Mouse (Mus musculus): ENCODE measurements around the gene Emsy.
A peak's percentile ranks its signal among the peaks of the same experiment; 100 is the strongest.

Emsy gene

DNA sequence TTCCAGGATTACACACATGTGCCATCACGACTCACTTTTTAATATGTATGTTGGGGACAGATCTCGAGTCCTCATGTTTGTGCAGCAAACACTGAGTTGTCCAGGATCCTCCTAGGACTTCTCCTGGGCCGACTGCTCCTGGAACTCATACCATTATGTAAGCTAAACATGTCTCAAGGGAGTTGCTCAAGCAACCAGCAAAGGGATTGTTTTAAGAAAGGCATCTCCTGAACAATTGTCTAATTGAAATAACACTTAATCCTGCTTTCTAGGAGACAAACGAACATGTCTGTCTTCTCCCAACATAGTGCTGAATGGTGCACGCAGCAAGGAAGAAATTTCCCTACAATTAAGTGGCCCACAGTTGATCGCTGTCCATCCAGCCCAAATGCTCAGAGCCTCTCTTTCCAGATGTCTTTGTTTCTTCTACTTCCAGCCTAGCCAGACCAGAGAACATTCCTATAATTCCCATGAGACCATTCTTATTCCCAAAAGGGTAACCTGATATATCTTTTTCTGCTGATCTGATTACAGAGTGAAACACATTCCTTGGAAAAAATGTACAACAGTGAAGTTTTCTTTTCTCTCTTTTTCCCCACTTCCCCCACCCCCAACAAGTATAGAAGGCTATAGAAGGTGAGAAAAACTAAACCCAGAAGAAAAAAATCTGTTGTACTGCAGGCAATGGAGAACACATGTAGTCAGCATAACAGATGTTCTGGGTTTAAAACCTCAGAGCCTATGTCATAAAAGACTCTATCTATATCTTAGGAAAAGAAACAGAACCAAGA is 11.6 kb upstream of the Emsy start:
- DNase-seq (ENCODE audit: low spot score in 2 of 2) = no peak

DNA sequence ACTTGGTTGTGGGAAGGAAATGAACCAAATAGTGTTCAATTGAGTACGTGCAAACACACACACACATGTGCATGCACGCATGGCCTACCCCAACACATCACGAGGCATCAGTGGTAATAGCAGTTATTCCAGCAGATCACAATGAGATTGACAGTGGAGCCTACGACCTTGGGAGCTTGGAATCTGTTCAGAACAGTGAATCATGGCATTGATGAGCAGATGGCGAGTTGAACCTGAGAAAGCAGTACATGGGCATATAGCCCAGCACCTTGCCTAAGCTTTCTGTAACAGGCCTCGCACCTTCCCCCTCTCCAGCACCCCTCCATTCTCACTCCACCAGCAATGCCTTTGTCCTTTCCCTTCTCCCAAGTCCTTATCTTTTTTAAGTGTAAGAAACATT is 9.1 kb upstream of the Emsy start:
- DNase-seq (ENCODE audit: low spot score in 2 of 2) = no peak

DNA sequence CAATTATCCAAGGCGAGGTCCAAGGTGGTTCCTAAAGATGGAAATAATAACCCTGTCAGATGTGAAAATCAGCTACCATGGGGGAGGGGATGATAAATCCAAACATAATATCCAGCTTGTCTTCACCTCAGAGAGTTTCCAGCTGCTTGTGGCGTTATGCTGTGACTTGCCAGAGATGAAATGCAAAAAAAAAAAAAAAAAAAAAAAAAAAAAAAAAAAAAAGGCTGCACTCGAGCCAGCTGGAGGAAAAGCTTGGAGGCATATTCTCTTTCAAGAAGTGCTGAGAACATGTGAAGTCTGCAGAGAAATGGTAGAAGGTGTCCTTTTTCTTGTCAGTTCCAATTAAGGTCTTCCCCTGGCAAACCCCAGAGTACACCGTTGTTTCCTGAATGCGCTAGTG is 8.6 kb upstream of the Emsy start:
- no peak for DNase-seq (ENCODE audit: low spot score in 2 of 2)

DNA sequence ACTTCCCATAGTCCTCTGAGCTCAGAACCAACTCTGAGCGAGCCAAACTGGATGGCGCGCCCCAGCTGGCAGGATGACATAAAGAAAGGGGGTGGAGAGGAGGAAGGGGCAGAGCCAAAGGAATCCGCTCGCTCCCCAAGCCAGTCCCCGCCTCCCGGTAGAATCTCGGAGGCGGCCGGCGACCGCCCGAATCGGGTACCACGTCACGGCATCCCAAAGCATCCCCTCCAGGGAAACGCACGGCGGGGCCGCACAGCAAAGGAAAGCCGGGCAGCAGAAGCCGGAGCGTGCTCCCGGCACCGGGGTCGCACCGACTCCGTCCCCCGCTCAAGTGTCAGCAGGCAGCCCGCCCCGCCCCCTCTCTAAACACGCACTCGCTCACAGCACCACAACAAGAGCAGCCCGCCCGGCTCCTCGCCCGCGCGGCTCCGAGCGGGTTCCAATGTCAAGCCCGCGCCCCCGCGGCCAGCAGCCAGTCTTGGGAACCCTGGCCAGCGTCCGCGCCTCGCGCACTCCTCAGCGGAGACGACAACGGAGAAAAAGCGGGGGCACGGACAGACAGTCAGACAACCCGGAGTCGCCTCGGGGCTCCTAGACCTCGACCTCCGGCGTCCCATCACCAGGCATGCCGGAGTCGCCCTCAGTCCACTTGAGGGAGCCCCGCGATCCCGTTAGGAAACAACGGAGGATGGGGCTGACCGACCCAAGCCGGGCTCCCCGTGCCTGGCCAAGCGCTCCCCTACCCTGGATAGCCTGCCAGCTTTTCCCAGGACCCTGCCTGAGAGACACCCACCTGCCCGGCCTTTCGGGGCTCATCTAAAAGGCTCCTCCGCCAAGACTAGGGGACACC is 677 bp downstream of the Emsy start:
- peak; percentile 54 to 82 for DNase-seq (ENCODE audit: low spot score in 2 of 2)

DNA sequence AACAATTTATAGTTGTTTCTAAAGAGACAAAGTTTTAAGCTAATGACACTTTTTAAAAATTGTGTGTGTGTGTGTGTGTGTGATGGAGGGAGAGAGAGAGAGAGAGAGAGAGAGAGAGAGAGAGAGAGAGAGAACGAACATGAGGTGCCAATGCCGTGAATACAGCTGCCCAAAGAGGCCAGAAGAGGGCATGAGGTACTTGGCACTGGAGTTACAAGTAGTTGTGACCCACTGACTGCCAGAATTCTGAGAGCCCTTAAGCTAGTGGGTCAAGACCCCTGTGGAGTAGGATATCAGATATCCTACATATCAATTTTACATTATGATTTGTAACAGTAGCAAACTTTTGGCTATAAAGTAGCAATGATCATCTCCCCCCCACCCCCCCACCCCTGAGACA is 4.9 kb downstream of the Emsy start:
- DNase-seq (ENCODE audit: low spot score in 2 of 2) = no peak

DNA sequence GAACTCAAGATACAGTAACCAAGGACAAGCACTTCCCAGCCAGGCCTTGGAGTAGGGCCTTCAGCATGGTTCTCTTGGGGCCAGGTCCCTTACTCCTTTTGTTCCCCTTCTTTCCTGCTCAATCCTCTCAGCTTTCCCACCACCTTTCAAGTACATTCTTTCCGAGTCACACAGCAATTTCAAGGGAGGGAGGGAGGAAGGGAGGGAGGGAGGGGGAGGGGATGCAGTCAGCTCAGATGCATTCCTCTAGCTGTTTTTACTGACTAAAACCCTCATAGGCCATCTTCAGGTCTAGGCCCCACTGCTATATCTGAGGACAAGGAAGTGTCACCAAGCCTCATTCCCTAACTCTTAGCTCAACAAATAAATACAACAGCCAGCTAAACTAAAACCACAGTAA is 12.3 kb downstream of the Emsy start:
- no peak for DNase-seq (ENCODE audit: low spot score in 2 of 2)

DNA sequence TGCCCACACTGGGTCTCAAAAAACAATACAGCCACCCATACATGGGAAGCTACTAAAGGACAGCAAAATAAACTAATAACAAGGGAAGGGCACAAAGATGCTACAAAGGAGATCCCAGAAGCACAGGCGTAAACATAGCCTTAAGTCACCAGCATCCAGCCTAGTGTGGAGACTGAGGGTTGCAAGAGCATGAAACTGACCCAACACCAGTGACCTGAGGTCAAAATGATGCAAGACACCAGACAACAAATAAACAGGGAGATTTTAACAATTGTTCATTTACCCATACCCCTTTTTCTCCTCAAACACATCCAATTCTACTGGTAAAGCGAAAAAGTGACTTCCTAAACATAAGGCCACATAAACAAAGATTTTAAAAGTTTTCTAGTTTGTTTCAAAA is 20.0 kb downstream of the Emsy start:
- no peak for DNase-seq (ENCODE audit: low spot score in 2 of 2)

DNA sequence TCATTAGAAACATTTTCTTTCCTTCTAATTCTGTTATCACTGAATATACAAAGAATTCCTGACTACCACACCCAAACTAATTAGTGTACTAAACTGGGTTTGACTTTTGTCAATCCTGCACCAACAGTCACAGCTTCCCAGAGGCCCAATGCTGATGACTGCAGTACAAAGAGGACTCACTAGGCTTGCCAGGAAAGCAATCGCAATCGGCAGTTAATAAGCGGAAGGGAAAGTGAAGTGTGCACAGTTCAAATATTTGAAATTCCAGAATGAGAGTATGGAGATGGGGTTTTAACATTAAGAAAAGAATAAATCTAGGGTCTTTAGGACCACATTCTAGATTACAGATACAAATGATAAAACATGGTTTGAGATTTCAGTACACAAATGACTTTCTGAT is 23.6 kb downstream of the Emsy start:
- no peak for DNase-seq (ENCODE audit: low spot score in 2 of 2)

DNA sequence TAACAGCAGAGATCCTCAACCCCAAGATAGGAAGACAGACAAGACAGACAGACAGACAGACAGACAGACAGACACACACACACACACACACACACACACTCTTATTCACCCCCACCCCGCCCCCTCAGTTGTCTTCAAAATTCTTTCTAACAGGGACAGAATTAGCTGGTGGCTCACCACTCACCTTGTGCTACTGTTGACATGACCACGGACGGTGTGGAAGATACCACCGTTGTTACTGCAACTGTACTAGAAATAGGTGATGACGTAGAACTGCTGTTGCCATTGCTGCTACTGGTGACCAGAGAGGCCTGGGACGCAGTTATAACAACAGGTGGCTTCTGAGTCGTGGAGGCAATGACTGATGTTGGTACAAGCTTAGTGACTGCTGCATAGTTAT is 26.6 kb downstream of the Emsy start:
- DNase-seq (ENCODE audit: low spot score in 2 of 2) = no peak

DNA sequence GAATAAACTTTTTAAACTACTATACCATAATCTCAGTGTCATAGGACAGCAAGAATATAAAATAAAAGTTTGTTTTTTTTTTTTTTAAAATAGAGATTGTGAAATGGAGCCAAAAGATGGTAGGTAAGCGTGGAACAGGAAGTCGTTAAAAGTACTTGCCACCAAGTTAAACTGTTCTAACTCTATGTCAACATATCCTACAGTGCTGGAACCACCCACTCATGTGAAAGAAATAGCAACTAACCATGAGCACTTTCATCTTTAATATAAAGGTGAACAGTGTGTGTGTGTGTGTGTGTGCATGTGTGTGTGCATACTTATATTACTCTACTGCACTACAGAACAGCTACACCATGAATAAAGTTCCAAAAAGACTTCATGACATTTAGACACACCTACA is 38.8 kb downstream of the Emsy start:
- no peak for DNase-seq (ENCODE audit: low spot score in 2 of 2)

DNA sequence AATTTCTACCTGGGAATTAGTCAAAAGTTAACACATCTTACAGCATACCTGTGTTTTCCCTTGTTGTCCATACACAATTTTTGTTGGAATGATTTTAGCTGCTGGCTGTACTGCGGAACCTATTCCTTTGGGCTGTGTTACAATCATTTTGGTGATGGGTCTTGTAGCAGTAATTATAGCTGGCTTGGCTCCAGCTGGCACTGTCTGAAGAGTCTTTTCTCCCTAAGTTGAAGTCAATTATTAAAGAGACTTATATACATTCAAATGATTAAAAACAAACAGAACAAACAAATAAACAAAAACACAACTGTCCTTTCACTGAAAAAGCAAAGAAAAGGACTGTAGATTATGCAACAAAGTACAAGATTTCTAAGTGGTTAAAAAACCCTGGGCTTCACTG is 43.6 kb downstream of the Emsy start:
- DNase-seq (ENCODE audit: low spot score in 2 of 2) = no peak

DNA sequence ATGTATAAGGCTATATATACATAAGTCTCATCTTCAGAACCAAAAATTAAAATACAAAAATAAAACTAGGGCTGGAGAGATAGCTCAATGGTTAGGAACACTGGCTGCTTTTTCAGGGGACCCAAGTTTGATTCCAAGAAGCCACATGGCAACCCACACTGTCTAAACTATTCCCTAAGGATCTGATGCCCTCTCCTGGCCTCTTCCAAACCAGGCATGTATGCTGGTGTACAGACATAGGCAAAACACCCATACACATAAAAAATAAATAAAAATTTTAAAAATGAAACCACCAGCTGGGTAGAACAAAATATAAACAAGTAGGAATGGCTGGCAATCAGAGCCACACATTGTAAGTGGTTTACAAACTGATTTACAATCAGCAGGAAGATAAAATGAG is 48.1 kb downstream of the Emsy start:
- DNase-seq (ENCODE audit: low spot score in 2 of 2) = no peak

DNA sequence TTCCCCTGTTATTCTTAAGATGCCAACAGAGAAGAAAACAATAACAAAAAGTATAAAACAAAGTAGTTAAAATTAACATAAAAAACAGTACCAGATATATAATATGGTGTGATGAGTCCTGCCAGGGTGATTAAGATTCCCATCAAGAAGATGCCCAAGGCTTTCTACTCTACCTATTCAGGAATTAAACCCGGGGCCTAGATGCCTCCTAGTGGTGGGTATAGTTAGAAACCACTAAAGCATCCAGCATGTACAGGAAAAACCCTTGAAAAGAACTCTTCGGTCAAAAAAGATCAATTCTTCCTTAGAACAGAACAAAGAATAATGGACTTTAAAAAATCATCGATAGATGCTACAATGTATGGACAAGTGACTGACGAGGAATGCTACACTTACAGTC is 49.4 kb downstream of the Emsy start:
- DNase-seq (ENCODE audit: low spot score in 2 of 2) = no peak

DNA sequence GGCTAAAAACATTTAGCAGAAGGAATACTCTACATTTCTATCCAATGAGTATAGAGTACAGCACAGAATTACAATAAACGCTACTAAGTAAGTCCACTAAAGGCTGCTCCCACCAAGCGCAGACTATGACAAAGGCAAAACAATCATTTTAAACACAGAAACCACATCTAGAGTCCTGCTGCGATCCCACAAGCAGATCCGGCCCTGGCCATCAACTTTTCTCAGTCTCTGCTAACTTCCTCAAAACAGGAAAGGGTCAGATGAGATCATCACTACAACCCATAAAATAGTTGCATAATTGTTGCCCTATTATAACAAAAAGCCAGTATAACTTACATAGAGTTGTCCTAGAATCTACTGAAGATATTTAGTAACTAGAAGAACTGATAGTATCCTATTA is 54.9 kb downstream of the Emsy start:
- no peak for DNase-seq (ENCODE audit: low spot score in 2 of 2)

DNA sequence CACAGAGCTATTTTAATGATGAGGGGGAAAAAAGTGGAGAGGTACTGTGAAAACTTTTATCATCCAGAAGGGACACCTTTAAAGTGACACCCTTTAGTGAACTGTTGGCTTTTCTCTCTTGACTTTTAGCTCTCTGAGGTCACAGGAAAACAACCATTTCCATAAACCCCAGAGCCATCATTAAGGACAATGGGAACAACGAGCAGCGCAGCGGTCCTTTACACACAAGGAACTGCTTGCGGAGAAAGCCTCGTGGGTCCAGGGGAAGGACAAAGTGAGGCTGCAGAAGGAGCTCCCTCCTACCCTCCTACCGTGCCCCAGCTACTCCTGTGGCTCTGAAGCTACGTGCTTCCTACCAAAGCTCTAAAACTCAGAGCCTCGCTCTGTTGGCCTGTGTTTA is 59.2 kb downstream of the Emsy start:
- no peak for DNase-seq (ENCODE audit: low spot score in 2 of 2)

DNA sequence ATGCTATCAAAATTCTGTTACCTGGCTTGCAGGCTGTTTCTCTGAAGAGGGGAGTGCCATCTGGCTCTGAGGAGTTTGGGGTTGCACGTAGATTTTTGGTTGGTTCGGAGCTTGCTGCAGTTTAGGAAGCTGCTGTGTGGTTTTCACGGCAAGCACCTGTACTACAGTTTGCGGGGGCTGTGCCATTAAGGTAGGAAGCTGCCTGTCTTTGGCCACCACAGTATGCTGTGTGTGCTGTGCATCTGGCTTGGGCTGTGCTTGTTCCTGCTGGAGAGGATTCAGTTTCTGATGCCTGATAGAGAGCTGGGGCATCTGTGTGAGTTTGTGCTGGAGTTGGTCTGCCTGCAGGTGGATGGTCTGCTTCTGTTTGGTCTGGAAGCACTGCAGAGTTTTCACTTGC is 61.9 kb downstream of the Emsy start:
- DNase-seq (ENCODE audit: low spot score in 2 of 2) = no peak

DNA sequence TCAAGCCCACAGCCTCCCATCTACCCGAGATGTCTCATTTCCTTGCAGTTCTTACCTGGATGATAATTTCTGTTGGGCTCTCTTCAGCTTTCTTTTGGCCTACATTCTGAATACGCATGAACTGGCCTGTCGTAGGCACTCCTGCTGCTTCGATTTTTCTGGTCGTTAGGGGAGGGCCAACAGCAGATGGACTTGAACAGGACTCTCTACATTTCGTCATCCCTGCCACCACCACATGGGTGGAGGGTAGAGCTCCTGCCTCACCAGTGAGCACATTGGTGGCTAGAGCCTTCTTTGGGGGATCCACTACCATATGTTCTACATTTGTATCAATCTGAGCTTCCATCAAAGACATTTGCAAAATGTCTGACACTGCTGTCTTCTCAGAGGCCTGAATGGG is 63.3 kb downstream of the Emsy start:
- DNase-seq (ENCODE audit: low spot score in 2 of 2) = no peak

DNA sequence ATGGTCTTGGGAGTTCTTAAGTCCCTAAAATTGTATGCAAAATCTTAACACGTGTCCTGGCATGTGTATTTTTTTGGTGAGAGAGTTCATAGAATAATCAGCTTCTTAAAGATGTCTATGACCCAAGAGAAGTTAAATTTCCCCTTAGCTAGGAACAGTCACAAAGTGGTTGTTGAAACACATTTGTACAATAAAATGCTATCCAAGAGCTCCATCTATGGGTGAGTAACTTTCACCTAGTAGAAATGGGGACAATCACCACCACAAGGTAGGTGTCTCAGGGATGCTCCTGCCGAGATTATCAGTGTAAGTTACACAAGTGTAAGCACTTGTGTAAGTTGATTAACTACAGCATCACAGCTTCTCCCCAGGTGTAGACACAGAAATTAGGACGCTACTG is 67.6 kb downstream of the Emsy start:
- DNase-seq (ENCODE audit: low spot score in 2 of 2) = no peak

DNA sequence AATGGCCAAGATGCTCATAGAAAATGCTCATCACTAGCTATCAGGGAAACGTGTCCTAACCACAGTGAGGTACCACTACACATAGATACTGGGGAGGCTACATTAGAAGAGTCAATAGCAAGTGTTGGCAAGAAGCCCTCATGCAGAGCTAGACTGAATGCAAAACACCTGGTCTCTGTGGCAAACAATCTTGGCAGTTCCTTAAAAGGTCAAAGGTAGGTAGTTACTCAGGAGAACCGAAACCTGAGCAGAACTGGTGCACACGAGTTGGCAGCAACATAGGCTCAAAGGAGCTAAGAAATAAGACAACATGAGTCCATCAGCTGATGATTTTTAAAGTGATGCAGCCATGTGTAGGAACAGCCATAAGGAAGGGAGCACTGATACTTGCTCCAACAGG is 70.3 kb downstream of the Emsy start:
- no peak for DNase-seq (ENCODE audit: low spot score in 2 of 2)

DNA sequence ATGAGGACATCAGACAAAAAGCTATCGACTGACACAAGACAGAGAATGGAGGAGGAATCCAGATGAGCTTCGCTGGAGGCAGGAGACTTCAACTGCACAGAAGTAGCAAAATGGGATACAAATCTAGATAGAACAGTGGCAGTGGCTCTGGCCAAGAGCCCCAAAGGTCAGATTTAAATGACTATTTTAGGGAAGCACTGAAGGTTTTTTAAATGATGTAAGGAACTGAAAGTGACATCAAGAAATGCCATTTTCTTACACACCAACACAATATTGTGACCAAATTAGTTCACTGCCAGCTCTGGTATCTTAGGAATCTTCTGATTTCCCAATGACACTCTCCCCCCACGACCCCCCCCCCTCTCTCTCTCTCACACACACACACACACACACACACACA is 72.0 kb downstream of the Emsy start:
- DNase-seq (ENCODE audit: low spot score in 2 of 2) = no peak

DNA sequence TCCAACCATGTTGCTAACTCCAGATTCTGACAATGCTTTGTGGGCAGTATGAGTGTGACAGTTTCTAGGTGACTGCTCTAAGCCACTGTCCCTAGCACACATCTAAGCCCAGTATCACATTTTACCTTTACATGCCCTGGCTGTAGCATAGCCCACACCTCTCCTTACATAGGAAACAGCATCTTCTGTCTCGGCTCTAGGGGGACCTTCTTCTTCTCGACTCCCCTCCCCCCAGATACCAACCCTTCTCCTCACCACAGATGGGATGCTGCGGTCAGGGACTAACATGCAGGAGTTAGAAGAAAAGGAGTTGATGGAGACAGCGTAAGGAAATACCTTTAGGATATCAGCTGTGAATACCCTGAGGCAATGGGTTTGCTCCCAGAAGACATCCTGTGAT is 75.3 kb downstream of the Emsy start:
- no peak for DNase-seq (ENCODE audit: low spot score in 2 of 2)

DNA sequence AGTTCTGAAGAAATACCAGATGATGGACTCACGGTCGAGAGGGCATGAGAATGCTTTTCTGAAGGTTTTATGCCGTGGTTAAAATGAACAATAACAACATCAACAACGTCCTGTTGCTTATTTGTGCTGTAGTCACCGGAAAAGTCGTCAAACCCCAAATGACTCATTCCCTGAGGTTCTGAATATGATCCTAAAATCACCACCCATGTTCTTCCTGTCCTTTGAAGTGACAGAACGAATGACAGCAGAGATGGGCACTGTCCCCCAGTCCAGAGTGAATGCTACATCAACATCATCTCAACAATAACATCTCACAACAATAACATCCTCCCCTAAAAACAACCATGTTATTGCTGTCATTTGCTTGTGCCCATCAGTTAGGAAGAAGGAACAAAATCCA is 76.1 kb downstream of the Emsy start:
- DNase-seq (ENCODE audit: low spot score in 2 of 2) = no peak

DNA sequence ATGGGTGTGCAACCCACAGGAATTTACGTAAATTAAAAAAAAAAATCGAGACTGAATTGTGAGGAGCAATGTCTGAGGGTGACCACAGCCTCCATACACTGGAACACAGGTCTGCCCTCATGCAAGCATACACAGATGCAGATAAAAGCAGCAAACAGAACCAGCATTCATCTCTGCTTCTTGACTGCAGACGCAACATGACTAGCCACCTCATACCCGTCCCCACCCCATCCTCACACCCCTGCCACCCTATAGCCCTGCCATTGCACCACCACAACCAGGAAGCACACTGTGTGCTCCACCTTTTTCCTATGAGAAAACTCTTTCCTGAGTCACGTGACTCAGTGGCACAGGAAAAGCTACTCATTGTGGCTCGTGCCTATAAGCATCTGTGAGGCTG is 76.9 kb downstream of the Emsy start:
- DNase-seq (ENCODE audit: low spot score in 2 of 2) = no peak

All from cerebellum, postnatal 4 days (tissue).